Mouse (Mus musculus) v-Abl transformed pro-B cells (cell line): ENCODE data around the gene Eif4a1.

Experiments used
- in situ Hi-C, 2 experiments: fragments of 400-800 bp; cut with MboI; formaldehyde crosslinking; loops; one replicate each; pipeline ENCODE4 v1.15.1; 2025; ENCODE audit not compliant: unreplicated experiment in 2 of 2

Eif4a1 gene

DNA sequence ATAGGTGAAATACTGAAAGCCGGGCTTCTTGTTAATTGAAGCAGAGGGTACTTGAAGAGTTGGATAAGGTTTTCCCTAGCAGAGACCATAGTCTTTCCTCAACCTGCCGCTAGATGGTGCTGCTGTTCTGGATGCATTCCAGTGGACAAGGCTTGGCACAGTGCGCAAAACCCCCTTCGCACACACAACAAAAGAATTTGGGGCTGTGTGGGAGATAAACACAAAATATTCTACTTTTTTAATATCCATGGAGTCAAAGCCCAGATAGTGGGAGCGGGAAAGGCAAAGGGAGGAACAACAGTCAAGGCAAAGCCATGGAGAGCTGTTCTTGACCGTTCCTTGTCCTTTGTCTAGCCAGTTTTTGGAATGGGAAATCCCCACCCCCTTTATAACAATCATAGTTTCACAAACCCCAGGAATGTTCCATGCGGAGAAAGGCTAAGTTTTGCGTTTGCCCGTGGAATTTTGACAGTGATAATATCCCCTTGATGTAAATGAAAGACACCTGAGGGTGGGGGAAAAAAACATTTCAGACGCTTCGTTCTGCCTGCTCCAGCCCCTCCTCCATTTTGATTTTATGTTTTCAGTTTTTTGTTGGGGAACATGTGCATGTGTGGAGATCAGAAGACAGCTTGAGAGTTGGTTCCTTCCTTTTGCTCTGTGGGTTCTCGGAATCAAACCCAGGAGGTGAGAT is 10.8 kb upstream of the Eif4a1 start:
- in situ Hi-C loops: loop anchor here (5.0 to 25.0 kb wide), 3 partner anchors 194 to 529 kb away; partner anchors contain the start of genes Tmem95 (in 2 of the 2), Slc16a11 (in 1 of the 2) and Slc16a13 (in 1 of the 2)

DNA sequence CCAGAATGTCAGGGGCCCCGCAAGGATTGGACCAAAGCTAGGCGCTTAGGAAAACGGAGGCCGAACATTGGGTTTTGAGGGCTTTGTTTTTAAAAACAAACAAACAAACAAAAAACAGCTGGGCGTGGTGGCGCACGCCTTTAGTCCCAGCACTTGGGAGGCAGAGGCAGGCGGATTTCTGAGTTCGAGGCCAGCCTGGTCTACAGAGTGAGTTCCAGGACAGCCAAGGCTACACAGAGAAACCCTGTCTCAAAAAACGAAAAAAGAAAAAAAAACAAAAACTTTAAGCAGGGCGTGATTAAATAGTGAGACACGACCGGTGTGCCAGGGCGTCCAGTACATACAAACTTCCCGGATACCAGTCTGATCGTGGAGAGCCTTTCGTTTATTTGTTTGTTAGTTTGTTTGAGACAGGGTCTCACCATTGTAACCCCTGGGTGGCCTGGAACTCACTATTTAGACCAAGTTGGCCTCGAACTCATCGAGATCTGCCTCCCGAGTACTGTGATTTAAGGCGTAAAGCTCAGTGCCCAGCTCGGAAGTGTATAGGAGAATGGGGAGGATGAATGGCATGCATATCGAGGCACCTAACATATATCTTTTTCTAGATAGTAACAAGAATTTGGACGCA is 10.1 kb upstream of the Eif4a1 start:
- in situ Hi-C loops: loop anchor here (5.0 to 25.0 kb wide), 3 partner anchors 195 to 530 kb away; partner anchors contain the start of genes Tmem95 (in 2 of the 2), Slc16a11 (in 1 of the 2) and Slc16a13 (in 1 of the 2)

DNA sequence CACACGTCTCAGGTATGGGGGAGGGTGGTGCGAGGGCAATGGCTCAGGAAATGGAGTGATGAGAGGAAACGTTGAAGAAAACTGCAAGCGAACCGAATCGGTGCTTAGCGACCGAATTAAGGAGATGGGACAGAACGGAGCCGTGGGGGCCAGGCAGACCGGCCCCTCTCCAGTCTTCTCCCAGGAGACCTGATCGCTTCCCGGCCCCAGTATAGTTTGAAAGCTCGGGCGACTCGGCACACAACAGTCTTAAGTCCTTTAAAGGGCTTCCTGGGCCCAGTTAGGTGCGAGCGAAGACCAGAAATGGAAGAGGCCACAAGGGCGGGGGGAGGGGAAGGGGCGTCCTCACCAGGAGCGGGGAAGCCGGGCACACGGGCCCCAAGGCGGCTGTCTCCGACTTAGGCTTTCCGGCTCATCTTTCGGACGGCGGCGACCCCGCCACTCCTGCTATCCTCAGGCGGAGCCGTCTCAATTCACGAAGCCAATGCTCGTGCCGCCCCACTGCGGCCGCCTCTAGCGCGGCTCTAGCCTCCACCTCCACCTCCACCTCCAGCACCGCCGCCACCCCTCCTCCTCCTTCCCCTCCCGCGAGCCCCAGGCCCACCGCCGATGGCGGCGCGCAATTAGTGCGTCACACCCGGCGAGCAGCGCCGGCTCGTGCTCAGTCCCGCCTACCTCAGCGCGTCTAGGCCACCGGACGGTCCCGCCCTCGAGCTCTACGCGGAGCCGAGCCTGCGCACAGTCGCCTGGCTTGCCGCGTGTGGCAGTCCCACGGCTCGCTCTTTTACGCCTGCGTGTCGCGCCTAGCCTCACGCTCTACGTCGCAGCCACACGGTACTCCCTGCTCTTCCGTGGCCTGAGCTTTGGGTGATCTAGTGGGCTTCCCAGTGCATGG is 9.3 kb upstream of the Eif4a1 start, which contains the start of gene Senp3:
Gene Senp3, minus strand, starts transcription at position 771 of the 895 bp plus-strand sequence.
- in situ Hi-C loops: loop anchor here (5.0 to 25.0 kb wide), 3 partner anchors 196 to 531 kb away; partner anchors contain the start of genes Tmem95 (in 2 of the 2), Slc16a11 (in 1 of the 2) and Slc16a13 (in 1 of the 2)

DNA sequence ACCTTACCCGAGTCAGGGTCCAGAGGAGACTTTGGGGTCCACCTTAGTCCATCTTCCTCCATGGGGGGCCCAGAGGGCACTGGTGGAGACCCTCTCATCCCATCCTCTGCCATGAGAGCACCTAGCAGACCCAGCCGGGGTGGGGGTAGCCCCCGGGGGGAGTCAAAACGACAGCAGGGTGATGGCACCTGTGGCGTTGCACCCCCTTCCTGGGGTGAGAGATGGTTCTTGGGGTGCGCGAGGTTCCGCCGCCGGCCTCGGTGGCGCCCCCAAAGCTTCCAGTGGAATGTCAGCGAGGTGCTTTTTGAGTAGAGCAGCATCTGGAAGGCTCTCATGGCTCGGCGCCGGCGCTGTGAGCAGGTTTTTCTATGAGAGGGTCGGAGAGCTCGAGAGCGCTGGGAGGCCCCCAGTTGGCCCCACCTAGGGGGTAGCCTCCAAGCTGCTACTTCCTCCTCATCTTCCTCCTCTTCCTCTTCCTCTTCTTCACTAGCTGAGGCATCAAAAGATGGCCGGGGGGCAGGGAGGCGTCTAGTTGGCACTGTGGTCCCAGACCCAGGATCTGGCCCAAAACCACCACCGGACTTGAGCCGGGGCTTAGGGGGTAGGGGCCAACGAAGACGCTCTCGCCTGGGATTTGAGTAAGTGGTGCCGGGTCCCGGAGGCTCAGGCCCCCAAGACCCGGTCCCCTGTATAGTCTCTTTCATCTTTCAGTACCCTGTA is 8.1 kb upstream of the Eif4a1 start:
- in situ Hi-C loops: loop anchor here (5.0 to 25.0 kb wide), 3 partner anchors 197 to 532 kb away; partner anchors contain the start of genes Tmem95 (in 2 of the 2), Slc16a11 (in 1 of the 2) and Slc16a13 (in 1 of the 2)

DNA sequence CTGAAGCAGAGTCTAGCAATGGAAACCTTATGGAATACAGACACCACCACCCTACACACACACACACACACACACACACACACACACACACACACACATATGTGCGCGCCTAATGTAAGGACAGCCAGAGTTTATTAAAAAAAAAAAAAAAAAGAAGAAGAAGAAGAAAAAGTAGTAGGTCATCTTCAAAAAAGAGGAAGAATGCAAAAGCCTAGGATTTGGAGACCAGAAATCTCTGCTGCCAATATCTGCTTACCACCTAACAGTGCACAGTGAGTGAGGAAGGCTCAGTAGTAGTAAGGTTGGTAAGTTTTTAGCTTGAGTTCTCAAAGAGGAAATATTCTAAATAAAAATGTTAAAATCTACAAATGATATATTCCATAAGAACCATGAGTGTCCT is 6.9 kb upstream of the Eif4a1 start:
- in situ Hi-C loops: loop anchor here in 1 of 2 experiments (25.0 kb wide), 1 partner anchor 533 kb away; the partner anchor contains the start of genes Slc16a11 and Slc16a13

DNA sequence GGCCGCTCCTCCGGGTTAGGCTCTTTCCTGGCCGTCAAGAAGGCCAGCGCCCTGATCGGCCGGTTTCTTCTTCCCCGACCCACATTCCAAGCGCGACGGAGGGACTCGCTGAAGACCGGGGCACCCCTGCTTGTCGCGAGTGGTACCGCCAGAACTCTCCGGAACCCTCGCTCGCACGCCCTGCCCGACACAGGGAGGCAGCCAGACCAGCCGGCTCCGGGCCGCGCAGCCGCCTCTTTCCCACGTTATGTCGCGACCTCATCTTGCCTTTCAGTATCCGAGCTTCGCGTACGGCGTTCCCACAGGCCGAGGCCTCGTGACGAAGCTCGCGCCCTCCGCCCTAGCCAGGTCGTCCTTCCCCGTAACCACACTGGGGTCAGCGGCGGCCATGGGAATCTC is 498 bp downstream of the Eif4a1 start:
- in situ Hi-C loops: loop anchor here in 1 of 2 experiments (5.0 kb wide), 2 partner anchors 86 to 251 kb away; partner anchors contain the start of genes Eif5a and Polr2a

DNA sequence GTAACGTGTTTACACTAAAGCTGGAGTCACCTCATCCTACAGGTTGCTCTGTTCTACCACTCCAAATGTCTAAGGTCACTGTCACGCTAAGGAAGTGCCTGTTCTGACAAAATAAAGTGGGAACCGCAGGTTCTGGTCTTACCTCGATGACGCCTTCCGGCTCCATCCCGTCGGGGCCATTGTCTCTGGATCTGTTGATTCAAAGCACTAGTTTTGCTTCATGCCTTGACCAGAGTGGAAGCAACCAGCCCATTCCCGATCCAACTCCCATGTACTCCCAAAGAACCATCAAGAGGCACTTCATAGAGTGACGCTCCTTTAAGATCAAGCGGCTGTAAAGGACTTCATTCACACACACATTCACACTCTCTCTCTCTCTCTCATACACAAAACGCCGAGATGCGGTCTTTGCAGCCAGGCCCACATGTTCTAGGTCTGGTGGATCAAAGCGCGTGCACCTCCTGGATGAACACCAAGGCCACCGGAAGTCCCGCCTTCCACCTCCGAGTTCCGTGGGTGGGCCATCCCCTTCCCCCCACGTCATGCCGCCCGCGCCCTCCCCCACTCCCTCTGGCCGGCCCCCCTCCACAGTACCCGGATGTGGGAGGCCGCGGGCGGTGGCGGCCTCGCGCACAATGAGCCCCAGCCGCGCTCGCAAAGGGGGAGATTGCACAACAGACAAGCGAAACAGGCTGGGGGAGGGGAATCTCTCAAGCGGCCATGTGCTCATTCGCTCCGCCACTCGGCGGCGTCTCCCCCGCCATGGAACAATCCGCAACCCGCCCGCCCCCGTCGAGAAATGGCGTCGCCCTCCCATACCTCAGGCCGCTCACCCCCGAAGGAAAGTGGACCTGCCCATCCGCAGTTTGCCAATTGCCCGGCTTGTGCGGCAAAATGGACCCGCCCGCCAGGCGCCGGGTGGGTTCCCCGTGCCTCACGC is 1.2 kb downstream of the Eif4a1 start:
- in situ Hi-C loops: loop anchor here in 1 of 2 experiments (5.0 kb wide), 2 partner anchors 86 to 251 kb away; partner anchors contain the start of genes Eif5a and Polr2a

DNA sequence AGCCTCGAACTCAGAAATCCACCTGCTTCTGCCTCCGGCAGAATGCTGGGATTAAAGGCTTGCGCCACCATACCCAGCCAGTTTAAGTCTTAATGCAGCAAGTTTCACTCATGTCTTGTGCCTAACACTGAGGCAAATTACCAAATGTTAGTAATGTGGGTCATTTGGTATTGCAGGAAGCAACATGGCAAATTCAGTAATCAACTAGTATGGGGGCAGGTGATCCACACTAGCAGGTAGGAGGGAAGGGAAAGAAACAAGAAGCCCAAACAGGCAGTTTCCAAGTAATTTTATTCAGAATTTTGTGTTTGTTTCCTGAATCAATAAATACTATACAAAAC is 5.6 kb downstream of the Eif4a1 start:
- in situ Hi-C loops: no loop called here

DNA sequence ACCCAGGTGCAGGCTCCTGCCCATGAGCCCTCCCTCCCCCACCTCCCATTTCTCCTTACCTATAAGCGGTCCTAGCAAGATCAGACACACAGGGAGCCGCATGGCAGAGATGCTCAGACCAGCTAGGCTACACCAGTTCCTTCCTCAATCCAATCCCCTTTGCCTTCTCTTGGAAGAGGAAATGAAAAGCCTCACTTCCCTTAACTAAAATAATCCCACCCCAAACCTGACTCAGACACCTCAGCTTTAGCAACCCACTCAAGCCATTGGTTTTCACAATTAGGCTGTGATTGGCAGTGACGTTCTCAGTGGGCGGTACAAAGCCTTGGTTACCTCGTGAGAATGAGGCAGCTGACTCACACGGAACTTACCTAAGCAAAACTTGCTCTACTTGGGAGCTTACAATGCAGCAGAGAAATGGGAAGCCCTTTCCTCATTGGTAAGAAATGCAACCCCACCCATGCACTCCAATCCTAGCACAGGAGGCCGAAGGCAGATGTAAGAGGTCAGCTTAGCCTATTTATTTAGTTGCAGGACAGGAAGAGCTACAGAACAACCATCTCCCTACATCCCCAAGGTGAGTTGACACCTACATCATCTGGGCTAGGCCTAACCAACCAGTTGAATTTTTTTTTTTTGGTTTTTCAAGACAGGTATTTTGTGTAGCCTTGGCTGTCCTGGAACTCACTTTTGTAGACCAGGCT is 6.1 kb downstream of the Eif4a1 start, which contains the start of gene Cd68:
Gene Cd68, minus strand, starts transcription at position 193 of the 704 bp plus-strand sequence.
- in situ Hi-C loops: no loop called here

DNA sequence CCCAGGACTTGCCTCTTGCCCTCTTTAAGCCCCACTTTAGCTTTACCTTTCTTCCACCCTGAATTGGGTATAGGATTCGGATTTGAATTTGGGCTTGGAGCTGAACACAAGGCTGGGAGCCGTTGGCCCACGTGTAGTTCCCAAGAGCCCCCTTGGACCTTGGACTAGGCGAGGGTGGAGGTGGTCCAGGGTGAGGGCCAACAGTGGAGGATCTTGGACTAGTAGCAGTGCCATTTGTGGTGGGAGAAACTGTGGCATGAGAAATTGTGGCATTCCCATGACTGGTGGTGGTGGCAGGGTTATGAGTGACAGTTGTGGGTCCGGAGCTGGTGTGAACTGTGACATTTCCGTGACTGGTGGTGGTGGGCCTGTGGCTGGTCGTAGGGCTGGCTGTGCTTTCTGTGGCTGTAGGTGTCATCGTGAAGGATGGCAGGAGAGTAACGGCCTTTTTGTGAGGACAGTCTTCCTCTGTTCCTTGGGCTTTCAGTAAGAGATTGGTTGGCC is 6.7 kb downstream of the Eif4a1 start:
- in situ Hi-C loops: no loop called here

DNA sequence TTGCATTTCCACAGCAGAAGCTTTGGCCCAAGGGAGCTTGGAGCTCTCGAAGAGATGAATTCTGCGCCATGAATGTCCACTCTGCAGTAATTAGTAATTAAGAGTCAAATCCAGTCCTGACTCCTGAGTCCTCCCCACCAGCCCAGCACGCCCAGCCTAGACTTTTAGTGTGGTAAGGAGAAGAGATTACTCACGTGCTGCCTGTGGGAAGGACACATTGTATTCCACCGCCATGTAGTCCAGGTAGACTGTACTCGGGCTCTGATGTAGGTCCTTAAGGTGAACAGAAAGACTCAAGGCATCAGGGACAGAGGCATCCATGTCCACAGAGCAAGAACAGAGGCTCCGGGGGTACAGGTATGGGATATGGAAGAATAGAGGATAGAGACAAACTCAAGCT is 7.4 kb downstream of the Eif4a1 start:
- in situ Hi-C loops: no loop called here

DNA sequence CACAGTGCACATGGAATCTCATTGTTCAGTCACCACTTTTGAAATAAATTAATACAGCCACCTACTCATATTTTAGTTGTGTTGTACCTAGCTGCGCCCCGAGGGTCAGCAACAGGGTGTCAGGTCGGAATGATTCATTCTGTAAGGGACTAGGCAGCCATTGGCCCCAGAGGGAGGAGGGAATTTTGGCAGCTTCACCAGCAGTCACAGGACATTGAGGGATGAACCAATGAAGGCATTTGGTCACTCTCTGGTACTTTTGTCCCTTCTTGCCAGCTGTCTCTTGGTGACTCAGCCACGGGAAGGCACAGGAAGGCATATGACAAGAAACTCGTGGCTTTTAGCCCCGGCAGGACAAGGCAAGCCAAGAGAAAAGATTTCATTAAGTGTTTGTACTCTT is 8.4 kb downstream of the Eif4a1 start:
- in situ Hi-C loops: no loop called here

DNA sequence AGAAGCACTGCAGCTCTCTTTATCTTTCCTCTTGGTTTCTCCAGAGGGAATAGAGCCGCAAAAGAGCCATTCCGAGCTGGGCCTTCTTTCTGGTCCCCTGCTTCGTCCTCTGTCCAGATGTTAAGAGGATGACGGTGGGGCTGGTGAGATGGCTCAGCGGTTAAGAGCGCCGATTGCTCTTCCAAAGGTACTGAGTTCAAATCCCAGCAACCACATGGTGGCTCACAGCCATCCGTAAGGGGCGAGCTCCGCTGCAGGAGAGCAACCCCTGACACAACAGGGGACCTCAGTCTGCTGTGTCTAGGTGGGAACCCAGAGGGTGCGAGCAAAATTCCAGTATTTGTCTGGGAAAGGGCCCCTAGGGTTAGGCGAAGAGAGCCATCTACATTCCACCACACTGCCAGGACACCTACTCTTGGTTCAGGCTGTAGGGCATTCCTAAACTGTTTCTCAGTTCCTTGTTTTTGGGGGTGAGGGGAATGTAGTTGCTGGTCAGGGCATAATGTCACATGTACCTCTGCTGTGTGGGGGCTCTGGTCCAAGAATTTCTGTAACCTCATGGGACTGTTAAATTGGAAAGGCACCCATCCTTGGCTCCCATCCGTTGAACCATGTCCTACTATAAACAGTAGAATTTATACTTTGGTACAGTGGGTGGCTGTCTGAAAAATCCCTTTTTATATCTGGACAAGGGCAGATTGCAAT is 9.1 kb downstream of the Eif4a1 start:
- in situ Hi-C loops: no loop called here

DNA sequence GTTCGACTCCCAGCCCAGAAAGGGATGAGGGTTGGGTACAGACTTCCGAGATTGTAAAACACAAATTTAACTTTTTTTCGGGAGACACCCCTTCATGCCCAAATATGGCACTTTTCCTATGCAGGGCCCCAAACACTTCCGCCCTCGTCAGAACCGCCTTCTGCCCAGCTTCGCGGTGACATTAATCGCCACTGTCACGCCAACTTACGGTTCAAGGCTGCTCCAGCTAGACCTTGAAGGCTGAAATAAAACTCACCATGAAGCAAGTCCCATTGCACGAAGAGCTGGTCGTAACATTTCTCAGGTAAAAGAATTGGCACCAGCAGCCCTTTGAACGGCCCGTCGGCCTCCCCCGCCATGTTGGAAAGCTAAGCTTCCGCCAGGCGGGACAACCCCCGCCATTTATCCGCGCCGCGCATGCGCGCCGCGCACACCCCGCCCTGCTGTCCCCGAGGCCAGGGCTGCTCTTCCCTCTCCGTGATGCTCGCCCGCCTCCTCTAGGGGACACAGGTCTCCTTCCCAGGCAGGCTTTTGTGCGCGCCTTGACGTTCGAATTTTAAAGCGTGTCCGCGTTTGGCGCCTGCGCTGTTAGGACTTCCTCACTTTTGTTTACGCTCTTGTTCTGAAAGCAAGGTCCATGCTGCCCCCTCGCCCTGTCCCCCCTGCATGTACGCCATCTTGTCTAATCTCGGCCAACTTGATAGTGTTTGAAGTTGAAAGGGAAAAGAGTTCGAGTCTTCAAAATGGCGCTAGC is 9.8 kb downstream of the Eif4a1 start, which contains the start of gene Mpdu1:
Gene Mpdu1, minus strand, starts transcription at position 430 of the 754 bp plus-strand sequence.
- in situ Hi-C loops: no loop called here

DNA sequence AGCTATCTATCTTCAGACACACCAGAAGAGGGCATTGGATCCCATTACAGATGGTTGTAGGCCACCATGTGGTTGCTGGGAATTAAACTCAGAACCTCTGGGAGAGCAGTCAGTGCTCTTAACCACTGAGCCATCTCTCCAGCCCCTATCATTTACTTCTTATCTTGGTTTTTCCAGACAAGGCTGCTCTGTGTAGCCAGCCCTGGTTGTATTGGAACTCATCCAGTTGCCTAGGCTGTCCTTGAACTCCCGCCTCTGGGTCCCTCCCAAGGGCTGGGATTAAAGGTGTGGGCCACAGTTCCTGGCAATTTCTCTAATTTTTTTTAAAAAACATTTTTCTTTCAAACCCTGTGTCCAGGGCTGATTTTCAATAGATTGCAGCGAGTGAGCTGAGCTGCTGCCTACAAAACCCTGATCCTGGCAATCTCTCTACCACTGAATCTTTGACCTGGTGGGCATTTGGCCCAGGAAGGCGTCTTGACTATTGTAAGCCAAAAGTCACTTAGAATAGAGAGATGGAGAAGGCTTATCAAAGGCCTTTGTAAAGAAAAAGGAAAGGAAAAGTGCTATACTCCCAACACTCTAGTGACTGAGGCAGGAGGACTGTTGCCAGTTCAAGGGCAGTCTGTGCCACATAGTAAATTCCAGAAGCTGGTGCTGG is 10.9 kb downstream of the Eif4a1 start:
- in situ Hi-C loops: no loop called here

DNA sequence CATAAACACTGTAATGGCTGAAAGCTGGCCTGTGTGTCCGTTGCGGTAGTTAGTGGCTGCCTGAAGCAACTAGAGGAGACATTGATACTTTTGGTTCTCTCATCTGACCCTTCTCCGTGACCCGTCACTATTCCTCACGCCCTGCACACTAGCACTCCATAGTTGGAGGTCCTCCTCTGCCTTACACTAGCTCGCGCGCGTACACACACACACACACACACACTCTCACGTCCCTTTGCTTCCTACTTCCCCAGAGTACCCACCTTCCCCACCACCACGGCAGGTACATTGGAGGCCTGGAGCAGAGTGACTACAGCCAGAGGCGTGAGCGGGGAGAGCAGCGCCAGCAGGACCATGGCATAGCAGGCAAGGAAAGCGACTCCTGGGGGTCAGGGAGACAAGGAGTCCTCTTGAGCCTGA is 14.8 kb downstream of the Eif4a1 start:
- in situ Hi-C loops: no loop called here
